Mouse (Mus musculus) kidney, adult 2 months (tissue): Measurements from ENCODE around the gene Lrrc73. TPM values are rescaled to one million over a fixed set of nuclear protein-coding genes. Genes with fewer than 3 reads are reported as not detected.

Source experiments
- DNase-seq: peaks from one replicate; pipeline ENCODE4 v3.0.0; 2021
- H3K27ac ChIP-seq: fragments of 200-500 bp; 2 replicates; pipeline ENCODE4 v1.5.1; 2012; ENCODE audit warnings: low read depth, low read length, control low read depth, inconsistent platforms; ENCODE audit not compliant: insufficient read depth
- H3K27me3 ChIP-seq: fragments of 200-500 bp; replicated peaks from 2 replicates; pipeline ENCODE4 v1.6.1; 2012; ENCODE audit warnings: mild to moderate bottlenecking, moderate library complexity, low read length, inconsistent platforms; ENCODE audit not compliant: control insufficient read depth, insufficient read depth
- H3K36me3 ChIP-seq: fragments of 200-500 bp; 2 replicates; pipeline ENCODE4 v1.6.1; 2012; ENCODE audit warnings: mild to moderate bottlenecking, moderate library complexity, low read length, inconsistent platforms; ENCODE audit not compliant: control insufficient read depth, insufficient read depth
- H3K4me1 ChIP-seq: fragments of 200-500 bp; 2 replicates; pipeline ENCODE4 v1.6.1; 2011; ENCODE audit warnings: low read length; ENCODE audit not compliant: control insufficient read depth, insufficient read depth
- H3K4me3 ChIP-seq: fragments of 200-500 bp; 2 replicates; pipeline ENCODE4 v1.5.1; 2011; ENCODE audit warnings: mild to moderate bottlenecking, low read depth, low read length, control low read depth; ENCODE audit not compliant: insufficient read depth
- CTCF ChIP-seq: fragments of 200-500 bp; conservative IDR thresholded peaks from 2 replicates; pipeline ENCODE4 v1.5.1; 2011; ENCODE audit warnings: low read depth, mild to moderate bottlenecking, control low read depth, low read length, moderate library complexity, mixed read lengths; ENCODE audit not compliant: insufficient read depth, insufficient read length
- POLR2A ChIP-seq: fragments of 200-500 bp; IDR thresholded peaks from one replicate; pipeline ENCODE4 v1.6.1; 2011; ENCODE audit warnings: low read depth, low read length, control low read depth
- WGBS: fragments of 180-500 bp; shearing (Covaris S2); methylation state at CpG from one replicate; pipeline ENCODE4 v1.1.7; 2018; 5-methylcytosine and 5-hydroxymethylcytosine counted together
- polyA plus RNA-seq: library from polyadenylated mRNA; depleted of rRNA; stranded (reverse); fragments of >200 nt; gene quantifications from 2 replicates; pipeline ENCODE4 v1.2.3, GENCODE M21; 2012; rRNA removed

The Lrrc73 gene
- 1.1 and 1.4 TPM in 2 replicates for polyA plus RNA-seq

DNA sequence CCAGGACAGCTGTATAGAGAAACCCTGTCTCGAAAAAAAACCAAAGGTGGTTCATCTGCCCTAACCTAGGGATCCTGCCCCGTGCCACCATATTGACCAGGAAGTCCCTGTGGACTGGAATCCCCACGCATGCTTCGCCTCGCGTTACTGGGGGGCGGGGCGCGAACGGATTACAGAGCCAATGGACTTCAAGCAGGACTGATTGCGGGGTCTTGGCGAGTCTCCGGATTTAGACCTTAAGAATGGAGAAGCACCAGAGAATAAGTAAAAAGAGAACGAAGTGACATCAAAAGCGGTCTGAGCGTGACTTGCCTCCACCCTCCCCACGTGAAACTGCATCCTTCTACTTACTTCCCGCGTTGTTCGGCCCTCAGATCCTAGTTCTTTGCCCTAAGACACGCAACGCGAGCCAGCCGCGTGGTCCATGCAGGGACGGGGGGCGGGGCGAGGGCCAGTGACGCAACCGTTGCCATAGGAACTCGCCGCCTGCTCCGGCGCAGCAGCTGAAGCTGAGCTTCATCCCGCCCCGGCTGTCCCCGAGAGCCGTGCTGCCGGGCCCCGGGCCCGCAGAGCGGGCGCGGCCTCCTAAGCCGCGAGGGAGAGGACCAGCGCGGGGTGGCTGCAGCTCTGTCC is at the start of gene Lrrc73:
Gene Lrrc73 (plus strand): TSS at position 80 of the 633 bp plus-strand sequence.
- peaks cover 3% of the 10 kb centered on the region; the same call in 1 of the 2 replicates for H3K4me1 ChIP-seq
- no peaks in the 10 kb centered on the region for H3K27me3 ChIP-seq
- DNase-seq = peak; percentile 93
- TF ChIP-seq POLR2A (no peak), CTCF (no peak)
- peak within 1 kb of the TSS; percentile 15 for H3K4me3 ChIP-seq
- H3K27ac ChIP-seq = no peak within 1 kb of the TSS
- WGBS = 2% methylated on average over 48 of the region's 48 CpGs
- H3K36me3 ChIP-seq = no peaks in the 10 kb centered on the region

DNA sequence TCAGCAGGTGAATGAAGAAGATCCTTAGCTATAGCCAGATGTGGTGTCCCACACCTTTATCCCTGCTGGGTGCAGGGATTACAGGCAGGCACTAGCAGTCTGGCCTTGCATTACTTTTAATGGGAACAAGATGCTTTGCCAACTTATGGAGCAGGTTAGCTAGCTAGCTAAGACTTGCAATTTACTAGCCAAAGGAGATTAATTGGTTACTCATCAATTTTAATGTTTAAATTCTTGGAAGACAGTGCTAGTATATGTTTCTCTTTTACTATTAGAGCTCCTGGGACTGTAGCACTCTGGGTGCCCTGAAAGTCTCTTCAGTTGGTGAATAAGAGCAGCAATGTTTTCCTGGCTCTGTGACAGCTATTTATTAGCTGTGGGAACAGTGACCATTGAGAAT is 46.7 kb upstream of the Lrrc73 start:
- H3K4me3 ChIP-seq = no peak overlapping the region
- H3K27me3 ChIP-seq = no peaks in the 10 kb centered on the region
- peaks cover 20% of the 10 kb centered on the region; the same call in 1 of the 2 replicates for H3K4me1 ChIP-seq
- peak overlapping the region; percentile 63; the same call in 1 of the 2 replicates for H3K27ac ChIP-seq
- TF ChIP-seq CTCF (no peak), POLR2A (no peak)
- DNase-seq = peak; percentile 60
- peaks cover 1% of the 10 kb centered on the region; the same call in 1 of the 2 replicates for H3K36me3 ChIP-seq

DNA sequence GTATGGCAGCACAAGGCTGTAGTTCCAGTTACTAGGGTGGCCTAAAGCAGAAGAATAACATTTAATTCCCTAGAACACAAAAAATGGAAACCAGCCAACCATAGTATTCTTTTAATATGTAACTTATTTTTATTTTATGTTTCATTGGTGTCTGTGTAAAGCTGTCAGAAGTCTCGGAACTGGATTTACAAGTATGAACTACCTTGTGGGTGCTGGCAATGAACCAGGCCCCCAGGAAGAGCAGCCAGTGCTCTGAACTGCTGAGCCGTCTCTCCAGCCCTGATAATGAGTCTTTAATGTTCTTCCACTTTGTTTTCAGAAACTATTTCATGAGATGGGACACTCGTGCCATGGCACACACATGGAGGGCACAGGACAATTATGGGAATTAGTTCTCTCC is 42.8 kb upstream of the Lrrc73 start:
- H3K4me3 ChIP-seq = no peak overlapping the region
- no peaks in the 10 kb centered on the region for H3K27me3 ChIP-seq
- TF ChIP-seq POLR2A (no peak), CTCF (no peak)
- peak; percentile 28 for DNase-seq
- 40% methylated on average over 3 of the region's 3 CpGs for WGBS
- H3K27ac ChIP-seq = no peak overlapping the region
- H3K4me1 ChIP-seq = peaks cover 11% of the 10 kb centered on the region; the same call in 1 of the 2 replicates
- H3K36me3 ChIP-seq = peaks cover 1% of the 10 kb centered on the region; the same call in 1 of the 2 replicates

DNA sequence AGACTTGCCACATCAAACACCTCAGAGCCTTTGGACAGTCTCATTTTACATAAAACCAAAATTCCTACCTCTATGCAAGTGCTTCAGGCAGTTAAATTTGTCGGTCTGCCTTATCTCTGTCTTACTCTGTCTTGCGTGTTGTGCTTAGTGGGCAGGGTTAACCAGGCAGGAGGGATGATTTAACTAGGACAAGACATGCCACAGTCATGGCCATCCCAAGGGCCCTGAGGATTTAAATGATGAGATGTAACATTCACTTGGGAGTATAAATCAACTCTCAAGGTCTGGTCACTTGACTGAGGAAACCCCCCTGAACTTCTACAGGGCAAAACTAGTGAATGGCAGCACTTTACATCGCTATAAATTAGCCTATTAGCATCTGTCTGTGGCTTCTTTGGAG is 31.7 kb upstream of the Lrrc73 start:
- WGBS = 87% methylated on average over 3 of the region's 3 CpGs
- Histone ChIP-seq H3K4me1 (no peaks in the 10 kb centered on the region), H3K27me3 (no peaks in the 10 kb centered on the region), H3K4me3 (no peak overlapping the region), H3K27ac (no peak overlapping the region), H3K36me3 (peaks cover 13% of the 10 kb centered on the region)
- DNase-seq = no peak
- TF ChIP-seq POLR2A = no peak
- no peak for TF ChIP-seq CTCF

DNA sequence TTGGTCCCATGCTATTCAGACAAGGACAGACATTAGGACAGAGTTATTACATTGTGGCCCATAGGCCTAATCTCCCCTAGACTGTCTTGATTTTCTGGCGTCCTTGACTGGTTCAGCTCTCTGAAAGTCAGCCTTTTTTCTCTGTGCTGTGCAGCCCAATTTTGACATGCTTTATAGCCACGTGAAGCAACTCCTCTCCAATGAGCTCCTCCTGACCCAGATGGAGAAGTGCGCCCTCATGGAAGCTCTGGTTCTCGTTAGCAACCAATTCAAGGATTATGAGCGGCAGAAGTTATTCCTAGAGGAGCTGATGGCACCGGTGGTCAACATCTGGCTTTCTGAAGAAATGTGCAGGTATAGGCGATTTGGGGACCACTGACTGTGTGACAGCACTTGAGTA is 25.8 kb upstream of the Lrrc73 start:
- no peaks in the 10 kb centered on the region for H3K4me1 ChIP-seq
- TF ChIP-seq CTCF (no peak), POLR2A (no peak)
- WGBS = 91% methylated on average over 7 of the region's 7 CpGs

DNA sequence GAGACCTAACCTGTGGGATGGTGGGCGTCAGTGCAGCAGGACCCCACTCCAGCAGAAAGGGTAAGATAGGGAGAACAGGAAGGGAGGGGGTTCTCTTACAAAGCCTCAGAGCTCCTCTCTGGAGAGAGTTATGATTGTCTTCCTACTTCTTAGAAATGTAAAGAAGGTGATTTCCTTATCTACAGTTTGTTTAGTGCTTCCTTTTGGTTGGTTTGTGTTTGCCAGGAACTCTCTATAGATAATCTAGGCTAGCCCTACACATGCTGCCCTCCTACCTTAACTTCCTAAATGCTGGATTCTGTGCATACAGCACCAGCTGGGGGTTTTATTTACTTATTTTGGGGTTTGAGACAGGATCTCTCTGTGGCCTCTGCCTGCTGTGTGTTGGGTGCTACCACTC is 17.3 kb upstream of the Lrrc73 start:
- no peak overlapping the region for H3K4me3 ChIP-seq
- H3K36me3 ChIP-seq = no peaks in the 10 kb centered on the region; the same call in 1 of the 2 replicates
- TF ChIP-seq CTCF = no peak
- TF ChIP-seq POLR2A = no peak
- WGBS = 96% methylated on average over 1 of the region's 1 CpGs
- no peak overlapping the region for H3K27ac ChIP-seq
- H3K4me1 ChIP-seq = no peaks in the 10 kb centered on the region
- DNase-seq = no peak
- no peaks in the 10 kb centered on the region for H3K27me3 ChIP-seq

More for the DNA sequence above, 25.8 kb upstream of the Lrrc73 start:
- Histone ChIP-seq H3K36me3 (peaks cover 5% of the 10 kb centered on the region), H3K27ac (no peak overlapping the region), H3K27me3 (no peaks in the 10 kb centered on the region), H3K4me3 (no peak overlapping the region)
- no peak for DNase-seq

DNA sequence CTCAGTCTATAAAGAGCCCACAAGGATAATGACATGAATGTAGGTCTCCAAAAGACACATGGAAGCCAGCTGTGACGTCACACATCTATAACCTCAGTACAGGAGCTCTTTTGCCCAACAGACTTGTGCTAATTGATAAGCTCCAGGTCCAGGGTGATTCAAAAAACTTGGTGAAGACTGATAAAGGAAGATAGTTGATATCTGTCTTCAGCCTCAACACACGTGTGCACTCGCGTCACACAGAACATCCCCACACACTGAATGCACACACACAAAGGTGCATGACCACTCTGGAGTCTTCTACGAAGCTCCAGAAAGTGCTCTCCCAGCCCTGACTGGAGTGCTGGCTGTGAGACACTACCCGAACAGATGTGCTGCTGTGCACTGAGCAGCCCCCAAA is 16.3 kb upstream of the Lrrc73 start:
- Histone ChIP-seq H3K27ac (no peak overlapping the region), H3K36me3 (no peaks in the 10 kb centered on the region; the same call in 1 of the 2 replicates), H3K27me3 (no peaks in the 10 kb centered on the region), H3K4me1 (no peaks in the 10 kb centered on the region), H3K4me3 (no peak overlapping the region)
- 92% methylated on average over 6 of the region's 6 CpGs for WGBS
- DNase-seq = no peak
- no peak for TF ChIP-seq POLR2A
- no peak for TF ChIP-seq CTCF
